Mouse (Mus musculus): ENCODE measurements around the gene Olfr514.

GRCm38 (mm10) chr7:108825897-108826296, at the start of gene Olfr514:
- TF ChIP-seq EP300 (IDR thresholded peaks at IDR 0.05) (no peak), CTCF (IDR thresholded peaks at IDR 0.05) (no peak)
